Mouse (Mus musculus) T-cell, adult 2 months (primary cell): ENCODE results near the gene Slco1b2.
"Not testable (repeated sequence)": the region's sequence is repeated elsewhere in the genome, so short reads cannot be mapped to it uniquely, and the experiment has no call there.

Experiments
- DNase-seq: peaks from one replicate; pipeline ENCODE4 v3.0.0; 2022; ENCODE audit warnings: low spot score

Gene Slco1b2

GRCm38 (mm10) chr6:141629291-141629690, at the start of gene Slco1b2:
TSS of gene Slco1b2 (plus strand) at chr6:141629518.
- DNase-seq: no peak

GRCm38 (mm10) chr6:141584791-141585403, 44.4 kb upstream of the Slco1b2 start:
- DNase-seq: no peak

- DNase-seq: no peak
Observed at GRCm38 (mm10) chr6:141590002-141590401, 39.3 kb upstream of the Slco1b2 start.

GRCm38 (mm10) chr6:141590598-141591200, 38.6 kb upstream of the Slco1b2 start:
- not testable (repeated sequence) for DNase-seq

GRCm38 (mm10) chr6:141596081-141596480, 33.2 kb upstream of the Slco1b2 start:
- DNase-seq: no peak

- no peak for DNase-seq
Observed at GRCm38 (mm10) chr6:141597037-141597436, 32.3 kb upstream of the Slco1b2 start.

GRCm38 (mm10) chr6:141600940-141601339, 28.4 kb upstream of the Slco1b2 start:
- DNase-seq: no peak

GRCm38 (mm10) chr6:141610702-141611260, 18.5 kb upstream of the Slco1b2 start:
- no peak for DNase-seq

- DNase-seq: no peak
Observed at GRCm38 (mm10) chr6:141614017-141614416, 15.3 kb upstream of the Slco1b2 start.

GRCm38 (mm10) chr6:141615348-141615747, 14.0 kb upstream of the Slco1b2 start:
- no peak for DNase-seq

- DNase-seq: no peak
Observed at GRCm38 (mm10) chr6:141632935-141633334, 3.6 kb downstream of the Slco1b2 start.

- DNase-seq: no peak
Observed at GRCm38 (mm10) chr6:141635250-141635649, 5.9 kb downstream of the Slco1b2 start.

GRCm38 (mm10) chr6:141640639-141641038, 11.3 kb downstream of the Slco1b2 start:
- no peak for DNase-seq

- no peak for DNase-seq
Observed at GRCm38 (mm10) chr6:141687008-141687407, 57.7 kb downstream of the Slco1b2 start.

GRCm38 (mm10) chr6:141691246-141691645, 61.9 kb downstream of the Slco1b2 start:
- no peak for DNase-seq
